Mouse (Mus musculus) MEL (cell line): Measurements from ENCODE around the gene Rap1gds1.

Source experiments
- CHD2 ChIP-seq: IDR thresholded peaks from 2 replicates; pipeline ENCODE4 v1.6.1; 2011; ENCODE audit warnings: low read length, improper control_type of control experiment
- CTCF ChIP-seq, 3 experiments: IDR thresholded peaks in 2 of 3; conservative IDR thresholded peaks in 1 of 3; 2 replicates each; pipeline ENCODE4 v1.5.1; 2011 to 2012; ENCODE audit warnings: low read length in 3 of 3, low read depth in 2 of 3, mild to moderate bottlenecking in 2 of 3, improper control_type of control experiment in 1 of 3, inconsistent platforms in 1 of 3, mixed read lengths in 1 of 3, moderate library complexity in 1 of 3; ENCODE audit not compliant: control insufficient read depth in 1 of 3, insufficient read depth in 1 of 3, poor library complexity in 1 of 3, severe bottlenecking in 1 of 3
- EP300 ChIP-seq, 2 experiments: IDR thresholded peaks; 2 replicates each; pipeline ENCODE4 v1.6.1; 2011; ENCODE audit warnings: improper control_type of control experiment in 2 of 2, low read length in 2 of 2, low read depth in 1 of 2, mild to moderate bottlenecking in 1 of 2
- ETS1 ChIP-seq: IDR thresholded peaks from 2 replicates; pipeline ENCODE4 v1.6.1; 2012; ENCODE audit warnings: low read depth, mild to moderate bottlenecking, inconsistent platforms, low read length, improper control_type of control experiment, moderate library complexity
- HCFC1 ChIP-seq: IDR thresholded peaks from 2 replicates; pipeline ENCODE4 v1.6.1; 2012; ENCODE audit warnings: low read depth, mild to moderate bottlenecking, inconsistent platforms, low read length, improper control_type of control experiment, moderate library complexity
- NELFE ChIP-seq: IDR thresholded peaks from 2 replicates; pipeline ENCODE4 v1.6.1; 2011; ENCODE audit warnings: low read depth, low read length, improper control_type of control experiment
- POLR2A ChIP-seq, 2 experiments: IDR thresholded peaks; 2 replicates each; pipeline ENCODE4 v1.6.1; 2011 to 2012; ENCODE audit warnings: low read length in 2 of 2, mild to moderate bottlenecking in 2 of 2, control low read depth in 1 of 2, improper control_type of control experiment in 1 of 2, low read depth in 1 of 2, moderate library complexity in 1 of 2; ENCODE audit not compliant: control insufficient read depth in 1 of 2, insufficient read depth in 1 of 2, poor library complexity in 1 of 2
- RAD21 ChIP-seq: IDR thresholded peaks from 2 replicates; pipeline ENCODE4 v1.6.1; 2011; ENCODE audit warnings: mild to moderate bottlenecking, low read depth, low read length, improper control_type of control experiment
- TCF12 ChIP-seq: IDR thresholded peaks from 2 replicates; pipeline ENCODE4 v1.6.1; 2014; ENCODE audit warnings: low read depth, mild to moderate bottlenecking, inconsistent platforms, low read length, improper control_type of control experiment, moderate library complexity
- ZKSCAN1 ChIP-seq: IDR thresholded peaks from 2 replicates; pipeline ENCODE4 v1.6.1; 2012; ENCODE audit warnings: low read depth, mild to moderate bottlenecking, inconsistent platforms, low read length, improper control_type of control experiment, moderate library complexity

GRCm38 (mm10) chr3:139025077-139025476 is 49.9 kb downstream of the Rap1gds1 start:
- TF ChIP-seq EP300 (IDR thresholded peaks at IDR 0.05; ENCODE audit: low read depth in 1 of 2, low read length in 2 of 2) (no peak), ZKSCAN1 (no peak), POLR2A (IDR thresholded peaks at IDR 0.05; ENCODE audit: control insufficient read depth in 1 of 2, insufficient read depth in 1 of 2, low read depth in 1 of 2, low read length in 2 of 2, poor library complexity in 1 of 2) (no peak), CTCF (IDR thresholded peaks at IDR 0.05 in 2 of 3, conservative IDR thresholded peaks at IDR 0.05 in 1 of 3; ENCODE audit: control insufficient read depth in 1 of 3, insufficient read depth in 1 of 3, low read depth in 2 of 3, low read length in 3 of 3, poor library complexity in 1 of 3, severe bottlenecking in 1 of 3) (no peak), ETS1 (no peak), TCF12 (no peak), RAD21 (no peak), NELFE (no peak), HCFC1 (no peak), CHD2 (no peak)
